Mouse (Mus musculus) testis, adult 2 months (tissue): Measurements from ENCODE around the gene Creb5. TPM values are rescaled to one million over a fixed set of nuclear protein-coding genes. Genes with fewer than 3 reads are reported as not detected.

Experiments used
- H3K27ac ChIP-seq: fragments of 200-500 bp; 2 replicates; pipeline ENCODE4 v1.5.1; 2012; ENCODE audit warnings: low read depth, low read length; ENCODE audit not compliant: control insufficient read depth, insufficient read depth
- H3K27me3 ChIP-seq: fragments of 200-500 bp; 2 replicates; pipeline ENCODE4 v1.6.1; 2012; ENCODE audit warnings: mild to moderate bottlenecking, low read length, moderate library complexity; ENCODE audit not compliant: control insufficient read depth, insufficient read depth
- H3K36me3 ChIP-seq: fragments of 200-500 bp; 2 replicates; pipeline ENCODE4 v1.6.1; 2012; ENCODE audit warnings: mild to moderate bottlenecking, low read length; ENCODE audit not compliant: control insufficient read depth, insufficient read depth
- H3K4me1 ChIP-seq: fragments of 200-500 bp; 2 replicates; pipeline ENCODE4 v1.6.1; 2012; ENCODE audit warnings: low read length; ENCODE audit not compliant: control insufficient read depth, insufficient read depth
- H3K4me3 ChIP-seq: fragments of 200-500 bp; 2 replicates; pipeline ENCODE4 v1.5.1; 2012; ENCODE audit warnings: low read depth, mild to moderate bottlenecking, low read length, moderate library complexity, mixed read lengths; ENCODE audit not compliant: control insufficient read depth
- CTCF ChIP-seq: fragments of 200-500 bp; IDR thresholded peaks from 2 replicates; pipeline ENCODE4 v1.5.1; 2012; ENCODE audit warnings: low read depth, mild to moderate bottlenecking, inconsistent platforms, low read length, moderate library complexity; ENCODE audit not compliant: control insufficient read depth, insufficient read depth, insufficient replicate concordance
- POLR2A ChIP-seq: fragments of 200-500 bp; IDR thresholded peaks from 2 replicates; pipeline ENCODE4 v1.6.1; 2012; ENCODE audit warnings: low read depth, mild to moderate bottlenecking, inconsistent platforms, low read length, moderate library complexity; ENCODE audit not compliant: control insufficient read depth
- polyA plus RNA-seq: library from polyadenylated mRNA; depleted of rRNA; stranded (reverse); fragments of >200 nt; gene quantifications from 2 replicates; pipeline ENCODE4 v1.2.3, GENCODE M21; 2012

The Creb5 gene
- polyA plus RNA-seq, 1 experiment: 0.26 TPM

DNA sequence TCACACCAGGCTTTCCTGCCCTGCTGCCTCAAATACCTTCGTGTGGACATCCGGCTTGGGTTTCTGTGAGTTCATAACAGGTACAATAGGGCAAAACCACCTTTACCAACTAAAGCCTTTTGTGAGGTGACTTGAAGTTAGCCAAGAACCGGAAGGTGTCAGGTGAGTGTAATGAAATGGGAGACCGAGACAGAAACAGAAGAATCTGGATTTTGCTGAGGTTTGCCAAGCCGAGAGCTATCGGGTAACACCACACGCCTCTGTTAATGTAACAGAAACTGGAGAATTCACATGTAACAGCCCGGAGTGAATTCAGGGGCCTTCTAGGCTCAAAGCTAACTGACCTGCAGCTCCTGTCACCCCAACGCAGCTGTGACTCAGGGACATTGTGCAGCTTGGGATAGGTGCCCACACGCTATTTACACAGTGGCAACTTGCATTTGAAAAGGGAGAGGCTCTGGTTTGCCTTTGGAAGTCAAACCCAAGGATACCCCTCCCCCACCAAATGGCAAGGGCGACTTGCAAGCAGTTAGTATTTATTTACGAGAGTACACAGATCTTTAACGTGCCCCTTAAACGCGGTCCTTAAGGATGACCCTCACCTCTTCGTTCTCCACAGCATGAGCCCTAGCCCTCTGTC lies 276.6 kb downstream of the Creb5 start:
- Histone ChIP-seq H3K4me1 (no peaks in the 10 kb centered on the region), H3K27me3 (no peaks in the 10 kb centered on the region), H3K4me3 (no peak overlapping the region), H3K27ac (no peak overlapping the region), H3K36me3 (no peaks in the 10 kb centered on the region)
- TF ChIP-seq CTCF (no peak), POLR2A (no peak)

- H3K4me1 ChIP-seq: no peaks in the 10 kb centered on the region; the same call in 1 of the 2 replicates
- no peaks in the 10 kb centered on the region for H3K27me3 ChIP-seq
- no peaks in the 10 kb centered on the region for H3K36me3 ChIP-seq
- no peak overlapping the region for H3K27ac ChIP-seq
- H3K4me3 ChIP-seq: no peak overlapping the region
- TF ChIP-seq CTCF: no peak
- TF ChIP-seq POLR2A: no peak
Observed at GRCm38 (mm10) chr6:53569436-53569835, 282.4 kb downstream of the Creb5 start.

DNA sequence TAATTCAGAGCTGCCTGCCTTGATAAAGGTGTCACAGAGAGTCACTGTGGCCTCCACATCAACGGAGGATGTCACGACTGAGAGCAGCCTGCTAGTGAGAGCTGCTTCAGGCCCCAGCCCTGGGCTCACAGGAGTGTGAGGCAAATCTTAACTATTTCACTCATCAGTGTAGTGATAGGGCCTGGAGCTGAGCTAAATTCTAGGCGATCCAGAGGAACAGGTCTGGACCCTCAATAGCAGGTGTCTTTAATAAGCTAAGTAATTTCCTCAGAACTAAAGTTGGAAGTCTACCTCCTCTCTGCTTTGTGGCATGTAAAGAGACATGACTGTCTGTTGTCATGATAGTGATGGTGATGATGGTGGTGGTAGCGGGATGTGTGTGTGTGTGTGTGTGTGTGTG lies 283.8 kb downstream of the Creb5 start:
- Histone ChIP-seq H3K36me3 (no peaks in the 10 kb centered on the region), H3K27ac (no peak overlapping the region), H3K4me3 (no peak overlapping the region), H3K4me1 (no peaks in the 10 kb centered on the region; the same call in 1 of the 2 replicates), H3K27me3 (no peaks in the 10 kb centered on the region)
- TF ChIP-seq CTCF (no peak), POLR2A (no peak)

DNA sequence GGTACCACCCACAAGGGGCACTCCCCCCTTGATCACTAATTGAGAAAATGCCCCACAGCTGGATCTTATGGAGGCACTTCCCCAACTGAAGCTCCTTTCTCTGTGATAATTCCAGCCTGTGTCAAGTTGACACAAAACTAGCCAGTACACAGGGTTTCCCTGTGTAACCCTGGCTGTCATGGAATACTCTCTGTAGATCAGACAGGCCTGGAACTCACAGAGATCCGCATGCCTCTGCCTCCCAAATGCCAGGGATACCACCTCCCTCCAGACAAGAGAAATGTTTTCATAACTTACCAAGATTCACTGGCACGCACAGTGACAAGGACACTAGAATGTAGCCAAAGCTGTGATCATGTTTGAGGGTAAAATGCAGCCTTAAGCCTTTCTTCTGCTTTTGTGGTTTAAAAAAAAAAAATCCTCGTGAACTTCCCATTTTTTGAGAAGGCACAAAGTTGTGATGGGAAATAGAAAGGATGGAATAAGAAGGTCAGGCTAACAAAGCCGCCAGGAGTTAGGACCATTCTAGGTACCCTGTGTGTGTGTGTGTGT lies 284.6 kb downstream of the Creb5 start:
- no peaks in the 10 kb centered on the region; the same call in 1 of the 2 replicates for H3K4me1 ChIP-seq
- H3K36me3 ChIP-seq: no peaks in the 10 kb centered on the region
- H3K27me3 ChIP-seq: no peaks in the 10 kb centered on the region
- TF ChIP-seq CTCF: no peak
- no peak overlapping the region for H3K27ac ChIP-seq
- no peak overlapping the region for H3K4me3 ChIP-seq

DNA sequence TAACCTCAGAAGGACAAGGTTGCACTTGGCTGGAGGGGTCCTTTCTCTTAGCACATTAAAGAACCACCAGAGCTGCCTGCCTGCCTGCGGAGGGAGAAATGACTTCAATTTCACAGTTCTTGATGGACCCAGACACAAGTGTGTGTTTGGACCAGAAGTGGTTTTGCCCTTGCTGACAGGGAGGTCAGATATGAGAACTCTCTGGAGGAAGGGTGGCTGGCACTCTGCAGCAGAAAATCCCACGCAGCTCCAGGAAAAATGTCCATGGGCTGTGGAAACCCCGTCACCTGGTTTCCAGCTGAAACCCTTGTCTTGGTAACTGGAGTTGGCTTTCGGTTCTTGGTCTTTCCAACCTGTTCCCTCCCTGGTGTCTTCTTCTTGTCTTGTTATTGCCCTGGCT lies 285.4 kb downstream of the Creb5 start:
- Histone ChIP-seq H3K4me3 (no peak overlapping the region), H3K27ac (no peak overlapping the region), H3K27me3 (no peaks in the 10 kb centered on the region), H3K36me3 (no peaks in the 10 kb centered on the region), H3K4me1 (no peaks in the 10 kb centered on the region; the same call in 1 of the 2 replicates)
- TF ChIP-seq POLR2A (no peak), CTCF (no peak)

DNA sequence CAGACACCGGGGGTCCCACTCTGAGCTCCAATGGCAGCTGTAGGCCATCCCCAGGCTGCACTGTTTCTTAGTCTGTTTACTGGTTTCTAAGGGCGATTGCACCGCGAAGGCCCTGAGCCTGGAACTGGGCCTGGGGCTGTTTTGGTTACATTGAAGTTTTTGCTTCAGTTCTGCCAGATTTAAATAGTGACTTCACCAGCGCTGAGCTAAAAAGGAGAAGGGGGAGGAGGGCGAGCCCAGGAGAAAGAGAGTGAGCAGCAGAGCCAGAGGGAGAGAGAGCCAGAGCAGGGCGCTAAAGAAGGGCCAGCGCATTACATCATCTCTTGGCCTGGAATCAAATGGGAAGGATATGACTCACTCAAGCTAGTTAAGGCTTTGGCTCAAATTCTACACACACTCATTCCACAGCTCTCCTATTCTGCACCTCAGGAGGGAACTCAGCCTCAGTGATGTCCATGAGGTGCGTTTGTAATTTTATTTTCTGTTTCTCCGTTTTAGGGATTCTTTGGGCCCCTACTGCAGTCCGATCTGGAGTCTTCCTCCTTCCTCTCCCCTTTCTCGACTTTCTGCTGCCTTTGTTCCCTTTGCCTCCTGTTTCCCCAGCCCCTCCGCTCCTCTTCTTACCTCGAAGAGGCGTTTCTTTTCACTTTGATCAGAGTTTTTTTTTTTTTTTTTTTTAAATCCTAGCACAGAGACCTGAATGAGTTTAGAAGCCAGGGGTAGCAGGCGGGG lies 286.1 kb downstream of the Creb5 start:
- no peak overlapping the region; the same call in 1 of the 2 replicates for H3K4me3 ChIP-seq
- H3K4me1 ChIP-seq: no peaks in the 10 kb centered on the region; the same call in 1 of the 2 replicates
- H3K36me3 ChIP-seq: no peaks in the 10 kb centered on the region
- no peaks in the 10 kb centered on the region for H3K27me3 ChIP-seq
- H3K27ac ChIP-seq: no peak overlapping the region
- TF ChIP-seq CTCF (no peak), POLR2A (no peak)

DNA sequence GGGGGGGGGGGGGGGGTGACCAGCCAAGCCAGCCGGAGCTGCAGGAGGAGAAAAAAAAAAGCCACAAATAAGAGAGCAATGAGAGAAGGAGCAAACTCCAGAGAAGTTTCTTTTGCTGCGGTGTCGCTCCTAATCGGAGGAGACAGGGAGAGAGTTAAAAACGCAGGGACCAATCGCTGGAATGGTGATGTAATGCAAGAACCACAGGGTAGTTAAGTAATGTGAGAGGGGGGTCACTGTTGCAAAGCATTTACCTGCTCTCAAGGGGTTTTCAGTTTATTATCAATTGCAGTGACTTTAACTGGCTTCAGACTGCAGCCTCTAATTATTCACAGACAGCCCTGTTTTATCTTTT lies 286.6 kb downstream of the Creb5 start:
- H3K4me1 ChIP-seq: no peaks in the 10 kb centered on the region; the same call in 1 of the 2 replicates

More for the DNA sequence above, 286.6 kb downstream of the Creb5 start:
- Histone ChIP-seq H3K27me3 (no peaks in the 10 kb centered on the region), H3K4me3 (no peak overlapping the region), H3K36me3 (no peaks in the 10 kb centered on the region), H3K27ac (no peak overlapping the region)
- TF ChIP-seq CTCF (no peak), POLR2A (no peak)
